Mouse (Mus musculus) liver, postnatal 0 days (tissue): ENCODE results near the gene Nfix. TPM values are rescaled to one million over a fixed set of nuclear protein-coding genes. Genes with fewer than 3 reads are reported as not detected.
A peak's percentile ranks its signal among the peaks of the same experiment; 100 is the strongest.

Source experiments
- ATAC-seq: fragments of 200-750 bp; cut with Nextera tagmentation; 2 replicates; pipeline ENCODE4 v1.8.0; 2017; ENCODE audit warnings: mild to moderate bottlenecking, moderate library complexity
- DNase-seq: peaks from one replicate; pipeline ENCODE4 v3.0.0-alpha.2; 2016
- H3K27ac ChIP-seq: fragments of 300-500 bp; sonication (generic); 2 replicates; pipeline ENCODE4 v1.5.1; 2014; ENCODE audit warnings: antibody characterized with exemption, moderate library complexity, mild to moderate bottlenecking, low read depth
- H3K27me3 ChIP-seq: fragments of 300-500 bp; sonication (generic); 2 replicates; pipeline ENCODE4 v1.6.1; 2014; ENCODE audit warnings: low read length, control low read depth, mixed read lengths; ENCODE audit not compliant: insufficient read depth
- H3K36me3 ChIP-seq: fragments of 300-500 bp; sonication (generic); replicated peaks from 2 replicates; pipeline ENCODE4 v1.6.1; 2014; ENCODE audit warnings: mild to moderate bottlenecking, control low read depth, low read length, moderate library complexity, mixed read lengths; ENCODE audit not compliant: insufficient read depth
- H3K4me1 ChIP-seq: fragments of 300-500 bp; sonication (generic); 2 replicates; pipeline ENCODE4 v1.6.1; 2014; ENCODE audit warnings: antibody characterized with exemption, mild to moderate bottlenecking, control low read depth; ENCODE audit not compliant: insufficient read depth
- H3K4me2 ChIP-seq: fragments of 300-500 bp; sonication (generic); 2 replicates; pipeline ENCODE4 v1.6.1; 2014; ENCODE audit warnings: low read depth, mild to moderate bottlenecking, low read length, moderate library complexity, mixed read lengths
- H3K4me3 ChIP-seq: fragments of 300-500 bp; sonication (generic); 2 replicates; pipeline ENCODE4 v1.5.1; 2014; ENCODE audit warnings: low read depth, low read length
- H3K9ac ChIP-seq: fragments of 300-500 bp; sonication (generic); replicated peaks from 2 replicates; pipeline ENCODE4 v1.6.1; 2014; ENCODE audit warnings: mild to moderate bottlenecking, moderate library complexity
- H3K9me3 ChIP-seq: fragments of 300-500 bp; sonication (generic); 2 replicates; pipeline ENCODE4 v1.6.1; 2016; ENCODE audit warnings: mild to moderate bottlenecking, control low read depth, low read length, mixed read lengths
- CTCF ChIP-seq: sonication (generic); IDR thresholded peaks from 2 replicates; pipeline ENCODE4 v1.5.1; 2016; ENCODE audit warnings: antibody characterized with exemption, low read depth
- EP300 ChIP-seq: IDR thresholded peaks from 2 replicates; pipeline ENCODE4 v1.6.1; 2016; ENCODE audit warnings: antibody characterized with exemption, low read depth, mild to moderate bottlenecking
- WGBS: fragments of 180-500 bp; shearing (Covaris S2); extraction: QIAGEN DNeasy Blood & Tissue Kit; methylation state at CpG from one replicate; pipeline ENCODE4 v1.1.7; 2014; ENCODE audit not compliant: insufficient replicate concordance; 5-methylcytosine and 5-hydroxymethylcytosine counted together
- polyA plus RNA-seq: library from polyadenylated mRNA; unstranded; fragments of >200 nt; fragmentation: Nextera tagmentation; extraction: Ambion mirVana; gene quantifications from 2 replicates; pipeline ENCODE4 v1.2.1, GENCODE M21; 2015

The Nfix gene
- polyA plus RNA-seq, 1 experiment from 2014 or later = 4.7 TPM

DNA sequence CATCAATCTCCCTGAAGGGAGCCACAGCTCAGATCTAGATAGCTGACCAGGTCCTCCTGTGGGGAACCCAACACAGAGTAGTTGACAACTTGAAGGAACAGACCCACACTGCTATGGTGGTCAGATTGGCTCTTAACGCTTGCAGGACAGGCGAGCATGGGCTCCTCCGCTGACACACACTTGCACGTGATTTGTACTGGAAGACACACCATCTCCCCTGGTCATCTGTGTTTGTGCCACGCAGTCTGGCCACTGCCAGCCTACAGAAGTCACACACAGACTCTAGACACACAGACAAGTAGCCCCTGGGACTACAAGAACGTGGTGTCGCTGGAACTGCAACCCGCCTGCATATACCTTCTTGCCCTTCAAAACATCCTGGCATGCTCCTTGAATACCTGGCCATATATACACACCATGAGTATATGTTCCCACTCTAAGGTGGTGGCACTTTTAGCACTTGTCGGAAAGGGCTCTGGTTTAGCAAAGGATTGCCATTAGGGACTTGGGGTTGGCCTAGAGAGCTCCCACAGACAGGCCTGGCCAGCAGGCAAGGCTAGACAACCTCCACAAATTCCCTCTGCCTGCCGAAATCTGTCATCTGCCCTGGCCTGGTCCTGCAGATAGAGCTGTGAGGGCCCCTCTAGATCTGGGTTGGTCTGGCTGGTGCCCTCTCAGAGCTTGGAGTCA, 1.6 kb downstream of the Nfix start:
- DNase-seq (no peak), ATAC-seq (no peak)
- Histone ChIP-seq H3K9me3 (no peaks in the 10 kb centered on the region), H3K4me3 (peak overlapping the region; percentile 57), H3K27ac (no peak overlapping the region), H3K36me3 (no peaks in the 10 kb centered on the region), H3K4me2 (peak overlapping the region; percentile 79), H3K27me3 (peaks cover 20% of the 10 kb centered on the region), H3K4me1 (peaks cover 10% of the 10 kb centered on the region), H3K9ac (peak overlapping the region; percentile 81; the same call in 1 of the 2 replicates)
- TF ChIP-seq CTCF = no peak
- TF ChIP-seq EP300 = no peak
- 76% methylated on average over 10 of the region's 10 CpGs for WGBS

DNA sequence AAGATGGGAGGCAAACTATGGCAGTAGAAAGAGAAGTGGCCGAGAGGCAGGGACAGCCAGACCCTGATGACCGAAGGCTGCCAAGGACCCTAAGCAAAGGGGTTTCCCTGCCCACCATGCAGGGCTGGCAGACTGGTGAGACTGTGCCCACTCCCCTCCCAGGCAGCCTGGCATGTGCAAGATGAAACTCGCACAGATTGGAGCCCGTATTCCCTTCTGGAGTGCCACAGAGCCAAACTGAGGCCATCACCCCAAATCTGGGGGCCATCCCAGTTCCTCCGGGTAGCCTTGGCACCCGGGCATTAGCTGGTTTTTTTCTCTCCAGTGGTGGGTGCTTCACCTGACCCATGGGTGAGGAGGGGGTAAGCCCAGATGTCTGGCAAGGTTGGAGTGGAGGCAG, 2.2 kb downstream of the Nfix start:
- no peak for TF ChIP-seq EP300
- no peak for TF ChIP-seq CTCF
- H3K4me3 ChIP-seq = no peak overlapping the region
- no peaks in the 10 kb centered on the region for H3K9me3 ChIP-seq
- peaks cover 10% of the 10 kb centered on the region for H3K4me1 ChIP-seq
- ATAC-seq = no peak
- no peaks in the 10 kb centered on the region for H3K36me3 ChIP-seq
- no peak overlapping the region for H3K4me2 ChIP-seq
- peaks cover 18% of the 10 kb centered on the region for H3K27me3 ChIP-seq
- no peak overlapping the region for H3K9ac ChIP-seq
- no peak overlapping the region for H3K27ac ChIP-seq
- 75% methylated on average over 6 of the region's 6 CpGs for WGBS
- no peak for DNase-seq

DNA sequence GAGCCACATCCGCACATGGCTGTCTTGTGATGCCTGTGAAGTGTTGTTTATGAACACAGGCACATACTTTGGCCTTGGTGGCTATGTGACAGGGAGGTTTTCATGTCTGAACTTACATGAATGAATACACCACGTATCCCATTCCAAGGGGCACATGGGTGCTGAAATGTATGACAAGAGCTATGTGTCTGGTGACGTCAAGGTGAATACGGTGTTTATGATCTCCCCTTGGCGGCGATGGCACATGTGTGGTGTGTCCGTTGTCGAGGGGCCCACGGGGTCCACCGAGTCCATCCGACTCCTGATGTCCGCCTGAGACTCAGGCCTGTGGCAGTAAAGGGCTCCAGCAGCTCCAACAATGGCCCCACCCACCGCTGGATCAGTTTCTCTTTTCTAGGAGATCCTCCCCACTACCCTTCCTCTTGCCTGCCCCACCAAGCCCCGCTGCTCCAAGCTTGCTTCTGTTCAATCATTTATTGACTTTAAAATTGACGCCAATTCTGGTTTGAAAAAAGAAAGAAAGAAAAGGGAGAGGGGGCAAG, 2.8 kb downstream of the Nfix start:
- no peak overlapping the region for H3K4me2 ChIP-seq
- no peak overlapping the region for H3K27ac ChIP-seq
- DNase-seq (no peak), ATAC-seq (no peak)
- no peaks in the 10 kb centered on the region for H3K36me3 ChIP-seq
- 89% methylated on average over 15 of the region's 15 CpGs for WGBS
- H3K4me1 ChIP-seq = peaks cover 10% of the 10 kb centered on the region
- no peak overlapping the region for H3K9ac ChIP-seq
- no peak for TF ChIP-seq CTCF
- TF ChIP-seq EP300 = no peak
- no peak overlapping the region for H3K4me3 ChIP-seq
- peaks cover 18% of the 10 kb centered on the region for H3K27me3 ChIP-seq
- no peaks in the 10 kb centered on the region for H3K9me3 ChIP-seq

DNA sequence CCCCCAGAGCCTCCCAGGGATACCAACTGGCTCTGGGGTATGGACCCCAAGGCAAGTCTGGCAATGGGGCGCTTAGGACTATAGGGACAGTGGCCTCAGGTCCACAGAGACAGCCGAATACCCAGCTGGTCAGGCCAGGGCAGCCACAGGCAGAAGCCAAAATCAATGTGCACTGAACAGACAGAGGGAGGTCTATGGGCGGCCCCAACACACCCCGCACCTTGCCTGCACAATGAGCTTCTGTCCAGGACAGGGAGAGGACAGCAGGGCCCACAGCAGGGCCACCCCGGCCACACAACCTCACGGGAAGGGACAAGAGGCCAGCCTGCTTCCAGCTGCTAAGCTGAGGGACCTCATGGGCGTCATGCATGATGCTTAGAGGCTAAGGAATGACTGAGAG, 5.7 kb downstream of the Nfix start:
- peaks cover 15% of the 10 kb centered on the region for H3K27me3 ChIP-seq
- no peak for DNase-seq
- no peaks in the 10 kb centered on the region for H3K36me3 ChIP-seq
- no peaks in the 10 kb centered on the region for H3K9me3 ChIP-seq
- TF ChIP-seq EP300 (no peak), CTCF (no peak)
- H3K4me2 ChIP-seq = no peak overlapping the region
- 72% methylated on average over 7 of the region's 7 CpGs for WGBS
- no peak for ATAC-seq
- no peak overlapping the region for H3K27ac ChIP-seq
- no peak overlapping the region for H3K9ac ChIP-seq
- H3K4me1 ChIP-seq = peaks cover 9% of the 10 kb centered on the region
- H3K4me3 ChIP-seq = no peak overlapping the region

DNA sequence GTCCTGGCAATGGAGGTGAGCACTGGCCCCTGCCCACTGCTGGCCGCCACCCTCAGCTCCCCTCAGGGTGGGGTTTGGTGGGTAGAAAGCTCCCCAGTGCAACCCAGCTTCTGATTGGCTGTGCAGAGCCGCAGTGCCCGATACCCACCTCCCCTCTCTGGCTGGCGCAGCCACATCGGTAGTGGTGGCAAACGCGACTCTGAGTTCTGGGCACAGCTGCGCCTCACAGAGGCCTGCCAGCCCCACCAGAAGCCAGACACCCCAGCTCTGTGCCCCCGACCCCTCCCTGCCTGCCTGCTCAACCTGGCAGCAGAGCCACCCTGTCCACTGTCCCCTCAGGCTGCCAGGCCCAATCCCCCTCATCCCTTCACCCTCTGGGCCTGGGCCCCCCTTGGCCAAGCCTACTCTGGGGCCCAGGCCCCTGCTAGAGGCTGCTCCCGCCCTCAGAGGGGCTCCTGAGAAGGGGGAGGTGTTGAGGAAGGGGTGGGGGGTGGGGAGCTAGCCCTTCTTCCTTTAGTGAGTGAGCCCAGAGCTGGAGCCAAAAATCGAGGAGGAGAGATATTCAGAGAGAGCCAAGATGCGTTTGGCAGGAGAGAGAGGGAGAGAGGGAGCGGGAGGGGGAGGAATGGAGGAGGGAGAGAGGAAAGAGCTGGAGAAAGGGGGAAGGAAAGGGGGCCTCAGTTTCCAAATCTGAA, 6.2 kb downstream of the Nfix start:
- H3K4me1 ChIP-seq = peaks cover 6% of the 10 kb centered on the region
- H3K27me3 ChIP-seq = peaks cover 12% of the 10 kb centered on the region
- H3K4me2 ChIP-seq = no peak overlapping the region
- no peaks in the 10 kb centered on the region for H3K36me3 ChIP-seq
- no peak for TF ChIP-seq CTCF
- no peak for TF ChIP-seq EP300
- no peak for ATAC-seq
- no peak overlapping the region for H3K27ac ChIP-seq
- no peak for DNase-seq
- no peak overlapping the region for H3K9ac ChIP-seq
- no peaks in the 10 kb centered on the region for H3K9me3 ChIP-seq
- WGBS = 69% methylated on average over 13 of the region's 13 CpGs
- no peak overlapping the region for H3K4me3 ChIP-seq

DNA sequence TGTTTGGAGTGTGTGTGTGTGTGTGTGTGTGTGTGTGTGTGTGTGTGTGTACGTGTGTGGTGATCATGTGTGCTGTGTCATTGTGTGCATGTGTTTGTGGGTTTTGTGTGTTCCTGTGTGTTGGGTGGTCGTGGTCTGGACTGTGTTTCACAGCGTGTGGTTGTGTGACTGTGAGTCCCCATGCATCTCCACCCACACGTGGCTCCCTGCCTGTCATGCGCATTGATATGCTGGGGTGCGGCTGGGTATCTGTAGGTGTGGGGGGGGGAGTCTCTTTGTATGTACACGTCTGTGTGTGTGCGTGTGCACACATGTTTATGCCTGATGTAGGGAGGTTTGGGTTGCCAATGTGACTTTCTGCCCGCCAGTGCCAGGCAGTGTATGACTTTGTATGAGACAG, 7.0 kb downstream of the Nfix start:
- DNase-seq (no peak), ATAC-seq (no peak)
- H3K4me2 ChIP-seq = no peak overlapping the region
- no peaks in the 10 kb centered on the region for H3K9me3 ChIP-seq
- peaks cover 4% of the 10 kb centered on the region; the same call in 1 of the 2 replicates for H3K4me1 ChIP-seq
- TF ChIP-seq CTCF (no peak), EP300 (no peak)
- no peak overlapping the region for H3K9ac ChIP-seq
- 79% methylated on average over 9 of the region's 9 CpGs for WGBS
- H3K4me3 ChIP-seq = no peak overlapping the region
- peaks cover 9% of the 10 kb centered on the region for H3K27me3 ChIP-seq
- no peak overlapping the region for H3K27ac ChIP-seq
- H3K36me3 ChIP-seq = no peaks in the 10 kb centered on the region
